Mouse (Mus musculus) neural tube, embryonic 11.5 days (tissue): ENCODE measurements at regions not wholly inside any gene's neighbourhood (a gene's known extent, or its start where the extent isn't known, plus 50 kb on each side); places are given as distances from the start of the nearest gene placed in this dataset.

Experiments
- ATAC-seq: fragments of 200-750 bp; cut with Nextera tagmentation; 2 replicates; pipeline ENCODE4 v1.8.0; 2017; ENCODE audit warnings: moderate number of reproducible peaks, mild to moderate bottlenecking, moderate TSS enrichment, moderate library complexity; ENCODE audit not compliant: insufficient read depth, low FRiP score, low TSS enrichment
- DNase-seq: peaks from one replicate; pipeline ENCODE4 v3.0.0-alpha.2; 2015; ENCODE audit warnings: low spot score
- H3K27ac ChIP-seq: fragments of 300-500 bp; sonication (generic); 2 replicates; pipeline ENCODE4 v1.5.1; 2014; ENCODE audit warnings: low read depth, mild to moderate bottlenecking, low read length
- H3K27me3 ChIP-seq: fragments of 300-500 bp; sonication (generic); 2 replicates; pipeline ENCODE4 v1.6.1; 2014; ENCODE audit warnings: mild to moderate bottlenecking, low read length, mixed read lengths; ENCODE audit not compliant: control insufficient read depth, insufficient read depth
- H3K36me3 ChIP-seq: fragments of 300-500 bp; sonication (generic); 2 replicates; pipeline ENCODE4 v1.6.1; 2014; ENCODE audit warnings: mild to moderate bottlenecking, low read length, moderate library complexity, mixed read lengths; ENCODE audit not compliant: control insufficient read depth, insufficient read depth
- H3K4me1 ChIP-seq: fragments of 300-500 bp; sonication (generic); 2 replicates; pipeline ENCODE4 v1.6.1; 2014; ENCODE audit warnings: low read length, mixed read lengths; ENCODE audit not compliant: control insufficient read depth, insufficient read depth
- H3K4me2 ChIP-seq: fragments of 300-500 bp; sonication (generic); 2 replicates; pipeline ENCODE4 v1.6.1; 2014; ENCODE audit warnings: low read depth, mild to moderate bottlenecking, moderate library complexity
- H3K4me3 ChIP-seq: fragments of 300-500 bp; sonication (generic); 2 replicates; pipeline ENCODE4 v1.5.1; 2014; ENCODE audit warnings: low read depth, low read length
- H3K9ac ChIP-seq: fragments of 300-500 bp; sonication (generic); 2 replicates; pipeline ENCODE4 v1.6.1; 2014; ENCODE audit warnings: mild to moderate bottlenecking, low read length
- H3K9me3 ChIP-seq: fragments of 300-500 bp; sonication (generic); 2 replicates; pipeline ENCODE4 v1.6.1; 2016; ENCODE audit warnings: low read length; ENCODE audit not compliant: control insufficient read depth
- WGBS: fragments of 180-500 bp; shearing (Covaris S2); extraction: QIAGEN DNeasy Blood & Tissue Kit; methylation state at CpG from one replicate; pipeline ENCODE4 v1.1.7; 2014; 5-methylcytosine and 5-hydroxymethylcytosine counted together

DNA sequence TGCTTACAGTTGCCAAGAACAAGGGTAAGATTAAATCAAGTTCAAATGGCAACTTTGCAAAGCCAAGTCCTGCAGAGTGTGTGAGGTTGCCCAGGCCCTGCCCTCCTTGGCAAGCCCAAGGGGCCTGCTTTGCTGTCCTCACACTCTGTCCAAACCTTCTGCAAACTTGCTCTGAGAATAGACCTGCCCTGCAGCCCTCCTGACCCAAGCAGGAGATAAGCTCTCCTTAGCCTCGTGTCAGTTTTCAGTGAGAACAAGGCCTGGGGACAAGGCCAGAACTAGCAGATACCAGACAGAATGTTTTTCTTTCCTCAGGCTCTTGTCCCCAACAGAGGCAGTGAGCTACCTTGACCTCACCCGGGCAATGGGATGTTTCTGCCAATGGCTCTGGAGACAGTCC lies 156.7 kb upstream of the Il12b start:
- WGBS, result 71% methylated on average over 2 of the region's 2 CpGs
- DNase-seq (no peak), ATAC-seq (no peak)
- Histone ChIP-seq H3K36me3 (no peaks in the 10 kb centered on the region), H3K9ac (no peak overlapping the region), H3K4me1 (no peaks in the 10 kb centered on the region), H3K9me3 (no peaks in the 10 kb centered on the region), H3K4me2 (no peak overlapping the region), H3K27me3 (no peaks in the 10 kb centered on the region), H3K4me3 (no peak overlapping the region), H3K27ac (no peak overlapping the region)

DNA sequence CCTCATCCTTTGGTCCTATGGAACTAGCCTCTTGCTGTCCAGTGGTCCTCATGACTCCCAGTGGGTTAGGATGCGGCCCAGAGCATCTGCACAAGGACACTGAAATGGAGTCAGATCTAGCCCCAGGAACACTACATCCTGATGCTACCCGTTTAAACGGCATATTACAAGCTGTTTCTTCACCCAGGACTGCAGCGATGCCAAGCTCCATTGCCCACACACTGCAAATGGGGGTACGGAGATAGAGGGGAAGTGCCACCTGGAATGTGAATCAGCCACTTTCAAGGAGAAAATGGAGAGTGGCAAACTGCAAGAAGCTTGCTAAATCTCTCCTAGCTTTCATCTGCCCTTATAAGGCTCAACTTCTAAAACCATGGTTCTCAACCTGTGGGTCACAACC lies 148.0 kb upstream of the Il12b start:
- no peak overlapping the region for H3K27ac ChIP-seq
- 90% methylated on average over 5 of the region's 5 CpGs for WGBS
- H3K9me3 ChIP-seq, result no peaks in the 10 kb centered on the region
- H3K4me1 ChIP-seq, result no peaks in the 10 kb centered on the region
- DNase-seq, result no peak
- no peak for ATAC-seq
- no peak overlapping the region for H3K4me2 ChIP-seq
- H3K4me3 ChIP-seq, result no peak overlapping the region
- H3K27me3 ChIP-seq, result no peaks in the 10 kb centered on the region
- H3K36me3 ChIP-seq, result no peaks in the 10 kb centered on the region
- no peak overlapping the region for H3K9ac ChIP-seq

DNA sequence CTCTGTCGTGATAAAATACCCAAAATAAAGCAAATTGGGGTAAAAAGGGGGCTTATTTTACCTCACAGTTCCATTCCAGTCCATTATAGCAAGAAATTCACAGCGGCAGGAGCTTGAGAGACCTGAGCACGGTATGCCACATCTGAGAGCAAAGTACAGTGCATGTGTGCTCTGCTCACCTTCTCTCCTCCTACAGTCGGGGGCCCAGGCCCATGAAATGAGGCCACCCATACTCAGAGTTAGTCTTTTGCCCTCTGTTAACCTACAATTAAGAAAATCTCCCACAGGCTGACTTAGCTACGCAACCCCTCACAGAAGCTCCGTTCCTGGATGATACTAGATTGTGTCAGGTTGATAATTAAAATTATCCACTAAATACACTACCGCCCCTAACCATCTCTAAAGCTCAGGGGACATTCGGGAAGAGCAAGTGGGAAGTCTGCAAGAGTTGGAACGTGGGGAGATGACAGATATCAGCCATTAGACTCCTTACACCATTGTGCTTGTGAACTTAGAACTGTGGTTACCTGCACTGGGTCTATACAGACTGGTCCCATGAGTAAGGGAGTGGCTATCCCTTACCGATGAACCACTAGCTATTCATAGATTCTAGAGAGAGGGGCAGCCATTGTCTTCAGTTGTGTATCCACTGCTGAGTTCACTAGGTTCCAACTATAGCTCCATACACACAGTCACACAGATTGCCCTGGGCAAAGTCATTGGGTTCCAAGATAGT lies 139.3 kb upstream of the Il12b start:
- WGBS, result 88% methylated on average over 10 of the region's 10 CpGs
- Histone ChIP-seq H3K36me3 (no peaks in the 10 kb centered on the region), H3K27me3 (no peaks in the 10 kb centered on the region), H3K9me3 (no peaks in the 10 kb centered on the region), H3K9ac (no peak overlapping the region), H3K4me1 (no peaks in the 10 kb centered on the region), H3K4me2 (no peak overlapping the region), H3K4me3 (no peak overlapping the region), H3K27ac (no peak overlapping the region)
- no peak for DNase-seq
- ATAC-seq, result no peak

DNA sequence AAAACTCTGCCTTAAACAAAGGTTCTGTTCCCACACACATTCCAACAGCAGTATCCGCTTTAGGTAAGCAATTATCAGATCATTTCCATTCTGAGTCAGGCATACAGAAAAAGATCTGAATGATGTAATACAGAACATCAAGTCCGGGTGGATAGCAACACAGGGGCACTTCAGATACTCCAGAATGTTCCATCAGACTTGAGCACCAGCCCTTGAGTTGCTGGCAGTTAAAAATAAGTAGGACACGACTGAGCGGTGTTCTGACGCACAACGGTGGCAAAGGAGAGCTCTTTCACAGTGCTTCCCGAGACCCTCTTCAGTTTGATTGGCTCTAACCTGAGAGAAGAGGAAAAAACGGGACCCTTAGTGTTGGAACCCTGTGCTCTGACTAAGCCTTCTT lies 138.2 kb upstream of the Il12b start:
- Histone ChIP-seq H3K4me1 (no peaks in the 10 kb centered on the region), H3K9ac (no peak overlapping the region), H3K9me3 (no peaks in the 10 kb centered on the region), H3K4me2 (no peak overlapping the region), H3K27ac (no peak overlapping the region), H3K27me3 (no peaks in the 10 kb centered on the region), H3K36me3 (no peaks in the 10 kb centered on the region), H3K4me3 (no peak overlapping the region)
- no peak for ATAC-seq
- WGBS, result 84% methylated on average over 8 of the region's 8 CpGs
- no peak for DNase-seq

DNA sequence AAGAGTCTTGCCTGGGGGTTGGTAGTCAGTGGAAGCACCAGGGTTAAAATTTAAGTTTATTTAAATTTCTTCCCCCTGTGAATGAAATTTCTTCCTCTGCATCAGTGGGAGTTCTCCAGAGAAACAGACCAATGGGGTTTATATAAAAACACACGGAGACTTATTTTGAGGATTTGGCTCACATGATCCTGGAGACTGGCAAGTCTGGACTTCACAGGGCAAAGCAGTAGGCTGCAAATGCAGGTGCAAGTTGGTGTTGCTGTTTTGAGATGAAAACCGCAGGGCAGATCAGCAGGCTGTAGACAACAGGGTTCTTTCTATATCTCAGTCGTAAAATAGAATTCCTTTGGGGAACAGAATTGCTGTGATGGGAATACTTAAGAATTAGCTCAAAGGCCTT lies 137.3 kb upstream of the Il12b start:
- 80% methylated on average over 3 of the region's 3 CpGs for WGBS
- DNase-seq, result no peak

DNA sequence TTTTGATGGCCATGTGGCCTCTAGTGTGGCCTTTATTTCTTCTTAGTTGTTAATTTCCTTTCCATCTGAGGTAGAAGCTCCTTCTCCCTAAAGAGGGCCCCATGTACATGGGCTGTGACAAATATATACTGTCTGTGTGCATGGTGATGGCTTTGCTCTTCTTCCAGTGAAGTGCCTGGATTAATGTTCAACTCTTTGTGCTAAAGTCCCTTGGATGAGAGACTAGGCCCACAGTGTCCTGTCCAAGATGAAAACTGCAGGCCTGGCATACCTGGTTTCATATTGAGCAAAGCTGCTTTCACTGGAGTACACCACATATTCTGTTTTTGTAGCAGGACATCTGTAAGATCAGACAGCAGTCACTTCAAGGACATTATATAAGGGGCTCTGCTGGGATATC lies 127.6 kb upstream of the Il12b start:
- ATAC-seq (no peak), DNase-seq (no peak)
- Histone ChIP-seq H3K9me3 (no peaks in the 10 kb centered on the region), H3K27ac (no peak overlapping the region), H3K4me2 (no peak overlapping the region), H3K27me3 (no peaks in the 10 kb centered on the region), H3K9ac (no peak overlapping the region), H3K4me3 (no peak overlapping the region), H3K36me3 (no peaks in the 10 kb centered on the region), H3K4me1 (no peaks in the 10 kb centered on the region)

More for the DNA sequence above, 137.3 kb upstream of the Il12b start:
- H3K4me3 ChIP-seq, result no peak overlapping the region
- no peak overlapping the region for H3K27ac ChIP-seq
- ATAC-seq, result no peak
- no peaks in the 10 kb centered on the region for H3K27me3 ChIP-seq
- H3K36me3 ChIP-seq, result no peaks in the 10 kb centered on the region
- H3K9ac ChIP-seq, result no peak overlapping the region
- H3K9me3 ChIP-seq, result no peaks in the 10 kb centered on the region
- H3K4me1 ChIP-seq, result no peaks in the 10 kb centered on the region
- H3K4me2 ChIP-seq, result no peak overlapping the region

DNA sequence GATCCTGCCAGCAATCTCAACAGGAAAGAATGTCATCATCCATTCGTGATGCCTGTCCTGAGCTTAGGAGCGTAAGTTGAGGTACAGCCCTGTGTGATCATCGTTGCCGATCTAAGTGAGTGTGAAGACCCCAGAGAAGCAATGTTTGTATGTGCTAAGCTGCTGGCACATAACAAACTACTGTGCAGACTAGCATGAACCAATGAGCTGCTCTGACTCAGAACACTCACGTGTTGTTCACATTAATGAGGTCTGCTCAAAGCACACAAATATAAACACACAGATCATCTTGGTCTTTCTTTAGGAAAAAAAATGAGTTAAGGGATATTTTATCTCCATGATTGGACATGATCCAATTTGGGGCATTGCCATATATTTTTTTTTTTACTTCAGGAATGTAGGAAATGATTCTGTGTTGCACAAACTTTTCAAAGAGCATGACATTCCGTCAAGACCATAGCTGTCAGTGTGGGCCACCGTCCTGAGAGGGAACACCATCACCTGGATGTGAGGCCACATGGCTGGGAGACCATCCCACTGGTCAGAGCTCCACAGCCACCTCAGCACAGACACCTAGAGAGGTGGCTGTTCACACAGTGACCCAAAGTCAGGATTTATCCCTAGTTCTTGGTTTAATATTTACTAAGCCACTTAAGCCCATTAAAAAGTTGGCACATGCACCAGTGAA lies 121.2 kb upstream of the Il12b start:
- no peaks in the 10 kb centered on the region for H3K36me3 ChIP-seq
- H3K4me3 ChIP-seq, result no peak overlapping the region
- no peak overlapping the region for H3K4me2 ChIP-seq
- no peaks in the 10 kb centered on the region for H3K4me1 ChIP-seq
- no peak overlapping the region for H3K9ac ChIP-seq
- H3K27ac ChIP-seq, result no peak overlapping the region
- WGBS, result 84% methylated on average over 7 of the region's 7 CpGs
- no peak for DNase-seq
- no peaks in the 10 kb centered on the region for H3K27me3 ChIP-seq
- ATAC-seq, result no peak
- no peaks in the 10 kb centered on the region for H3K9me3 ChIP-seq

DNA sequence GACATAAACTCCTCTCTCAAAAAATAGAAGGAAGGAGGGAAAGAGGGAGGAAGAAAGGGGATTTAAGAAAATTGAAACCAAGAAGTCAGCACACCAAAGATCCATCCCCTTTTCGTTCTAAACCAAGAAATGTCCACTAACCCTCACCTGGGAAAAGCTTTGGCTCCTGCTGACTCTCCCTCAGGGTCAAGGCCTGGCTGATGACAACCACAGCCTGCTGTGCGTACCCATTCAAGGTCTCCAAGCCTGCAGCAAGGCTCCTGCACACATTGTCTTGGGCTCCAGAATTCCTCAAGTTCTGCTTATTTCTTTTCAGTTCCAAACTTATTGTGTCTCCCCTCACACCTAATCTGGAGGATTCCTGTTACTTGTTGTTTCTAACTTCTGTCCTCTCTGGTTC lies 113.9 kb upstream of the Il12b start:
- Histone ChIP-seq H3K9ac (no peak overlapping the region), H3K9me3 (no peaks in the 10 kb centered on the region), H3K36me3 (no peaks in the 10 kb centered on the region), H3K27me3 (no peaks in the 10 kb centered on the region), H3K4me1 (no peaks in the 10 kb centered on the region), H3K4me3 (no peak overlapping the region), H3K27ac (no peak overlapping the region), H3K4me2 (no peak overlapping the region)
- DNase-seq, result no peak
- WGBS, result 86% methylated on average over 2 of the region's 2 CpGs
- no peak for ATAC-seq

DNA sequence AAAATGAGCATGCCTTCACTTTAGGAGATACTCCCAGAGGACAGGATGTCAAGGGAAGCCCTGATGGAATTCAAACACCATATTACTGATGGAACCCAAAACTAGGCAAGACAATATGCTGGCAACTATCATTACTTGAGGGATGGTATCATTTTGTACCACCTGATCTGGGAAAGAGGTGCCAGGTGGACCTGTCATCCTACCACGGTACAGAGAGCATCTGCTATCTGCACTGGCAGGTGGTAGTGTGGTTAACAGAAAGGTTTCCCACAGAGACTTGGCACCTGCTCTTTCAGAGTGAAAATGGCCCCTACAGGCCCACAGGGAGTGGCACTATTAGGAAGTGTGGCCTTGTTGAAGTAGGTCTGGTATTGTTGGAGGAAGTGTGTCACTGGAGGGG lies 111.0 kb upstream of the Il12b start:
- Histone ChIP-seq H3K36me3 (no peaks in the 10 kb centered on the region), H3K9ac (no peak overlapping the region), H3K9me3 (no peaks in the 10 kb centered on the region), H3K4me1 (no peaks in the 10 kb centered on the region), H3K4me3 (no peak overlapping the region), H3K4me2 (no peak overlapping the region), H3K27me3 (no peaks in the 10 kb centered on the region), H3K27ac (no peak overlapping the region)
- ATAC-seq (no peak), DNase-seq (no peak)
- 86% methylated on average over 1 of the region's 1 CpGs for WGBS
